Mouse (Mus musculus) heart, postnatal 0 days (tissue): ENCODE data around the gene Prmt8.

Source experiments
- CTCF ChIP-seq: IDR thresholded peaks from 2 replicates; pipeline ENCODE4 v1.5.1; 2016; ENCODE audit warnings: antibody characterized with exemption, control low read depth, low read depth
- EP300 ChIP-seq: IDR thresholded peaks from 2 replicates; pipeline ENCODE4 v1.6.1; 2016; ENCODE audit warnings: antibody characterized with exemption, low read depth

GRCm38 (mm10) chr6:127657152-127657551, 112.1 kb downstream of the Prmt8 start:
- TF ChIP-seq CTCF: no peak
- no peak for TF ChIP-seq EP300
